Mouse (Mus musculus): ENCODE data around the gene Ms4a15. TPM values are rescaled to one million over a fixed set of nuclear protein-coding genes. Genes with fewer than 3 reads are reported as not detected.

Ms4a15 gene
- polyA plus RNA-seq, 1 experiment, result not detected

GRCm38 (mm10) chr19:10984551-10984950 lies 8.5 kb downstream of the Ms4a15 start:
- H3K4me3 ChIP-seq (ENCODE audit: insufficient read depth, low read length), result no peak overlapping the region
- no peak overlapping the region for H3K27ac ChIP-seq (ENCODE audit: insufficient read depth, low read length)
- no peak for TF ChIP-seq POLR2A (IDR thresholded peaks at IDR 0.05; ENCODE audit: low read depth, low read length)
- TF ChIP-seq CTCF (IDR thresholded peaks at IDR 0.05; ENCODE audit: borderline replicate concordance, insufficient read depth, low read length), result no peak
- no peaks in the 10 kb centered on the region for H3K4me1 ChIP-seq (ENCODE audit: control insufficient read depth, insufficient read depth, low read length)

DNA sequence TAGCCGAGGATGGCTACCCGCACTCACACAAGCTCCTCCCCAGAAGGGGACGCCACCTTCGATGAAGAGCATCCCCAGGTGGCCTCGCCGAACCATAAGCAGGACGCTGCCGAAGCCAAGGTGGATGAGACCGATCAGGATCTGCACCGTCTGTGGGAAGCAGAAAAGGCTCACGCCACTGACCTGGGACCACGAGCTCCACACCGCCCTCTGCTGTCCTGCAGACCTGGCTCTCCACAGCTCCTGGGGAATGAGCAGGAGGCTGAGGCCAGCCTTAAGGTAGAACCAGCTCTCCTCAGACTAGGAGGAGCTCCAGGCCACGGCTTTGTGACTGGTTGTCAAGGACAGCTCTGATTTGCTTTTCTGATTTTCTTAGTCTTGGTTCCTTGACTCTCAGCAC lies 9.9 kb downstream of the Ms4a15 start:
- no peak overlapping the region for H3K27ac ChIP-seq (ENCODE audit: insufficient read depth, low read length)
- TF ChIP-seq CTCF (IDR thresholded peaks at IDR 0.05; ENCODE audit: borderline replicate concordance, insufficient read depth, low read length) (peak; percentile 68; the same call in 1 of the 2 replicates), POLR2A (IDR thresholded peaks at IDR 0.05; ENCODE audit: low read depth, low read length) (no peak)
- no peaks in the 10 kb centered on the region for H3K4me1 ChIP-seq (ENCODE audit: control insufficient read depth, insufficient read depth, low read length)
- no peak overlapping the region for H3K4me3 ChIP-seq (ENCODE audit: insufficient read depth, low read length)

- Histone ChIP-seq H3K4me1 (ENCODE audit: control insufficient read depth, insufficient read depth, low read length) (no peaks in the 10 kb centered on the region), H3K4me3 (ENCODE audit: insufficient read depth, low read length) (no peak overlapping the region), H3K27ac (ENCODE audit: insufficient read depth, low read length) (no peak overlapping the region)
- TF ChIP-seq CTCF (IDR thresholded peaks at IDR 0.05; ENCODE audit: borderline replicate concordance, insufficient read depth, low read length) (no peak), POLR2A (IDR thresholded peaks at IDR 0.05; ENCODE audit: low read depth, low read length) (no peak)
These were observed 12.8 kb downstream of the Ms4a15 start for GRCm38 (mm10) chr19:10980210-10980609.

DNA sequence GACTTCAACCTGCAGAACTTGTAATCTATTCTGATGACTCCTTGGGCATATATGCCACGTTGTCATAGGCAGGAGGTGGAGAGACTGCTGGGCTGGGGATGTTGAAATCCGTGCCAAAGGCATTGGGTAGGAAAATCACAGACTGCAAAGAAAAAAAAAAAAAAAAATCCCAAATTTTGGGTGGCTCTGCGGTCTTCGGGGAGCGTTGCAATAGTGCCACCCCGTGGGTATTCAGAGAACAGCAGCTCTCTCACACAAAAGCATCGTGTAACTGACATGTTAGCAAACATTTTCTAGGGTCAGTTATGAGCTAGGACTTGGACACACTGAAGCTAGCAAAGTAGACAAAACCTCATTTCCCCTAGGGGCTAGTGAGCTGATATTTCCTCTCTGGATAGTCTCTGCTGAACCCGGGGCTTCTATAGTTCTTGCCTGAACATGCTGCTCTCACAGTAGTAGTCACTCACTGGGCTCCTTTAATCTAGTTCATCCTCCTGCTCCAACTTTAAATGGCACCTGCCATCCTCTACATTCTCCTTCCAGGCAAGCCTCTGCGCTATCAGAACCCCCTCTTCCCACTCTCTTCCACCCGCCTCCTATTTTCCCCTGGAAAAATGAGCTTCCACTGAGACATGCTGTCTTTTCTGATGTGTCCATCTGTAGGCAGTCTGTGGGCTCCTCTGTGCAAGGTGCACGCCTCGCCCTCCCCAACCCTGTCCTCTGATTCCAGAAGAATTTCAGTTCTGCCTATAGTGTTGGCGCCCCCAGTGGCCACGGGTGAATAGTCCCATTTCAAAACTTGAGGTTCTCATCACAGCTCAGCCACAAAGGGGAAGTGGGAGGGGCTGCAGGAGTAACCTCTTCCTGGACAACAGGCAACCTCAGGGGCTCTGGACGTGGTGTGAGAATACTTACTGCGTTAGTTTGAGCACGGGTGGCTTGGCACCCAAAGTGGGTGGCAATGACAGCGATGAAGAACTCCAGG lies 13.6 kb downstream of the Ms4a15 start:
- TF ChIP-seq CTCF (IDR thresholded peaks at IDR 0.05; ENCODE audit: borderline replicate concordance, insufficient read depth, low read length) (peak; percentile 40; the same call in 1 of the 2 replicates), POLR2A (IDR thresholded peaks at IDR 0.05; ENCODE audit: low read depth, low read length) (no peak)
- no peak overlapping the region for H3K27ac ChIP-seq (ENCODE audit: insufficient read depth, low read length)
- no peaks in the 10 kb centered on the region for H3K4me1 ChIP-seq (ENCODE audit: control insufficient read depth, insufficient read depth, low read length)
- H3K4me3 ChIP-seq (ENCODE audit: insufficient read depth, low read length), result no peak overlapping the region

DNA sequence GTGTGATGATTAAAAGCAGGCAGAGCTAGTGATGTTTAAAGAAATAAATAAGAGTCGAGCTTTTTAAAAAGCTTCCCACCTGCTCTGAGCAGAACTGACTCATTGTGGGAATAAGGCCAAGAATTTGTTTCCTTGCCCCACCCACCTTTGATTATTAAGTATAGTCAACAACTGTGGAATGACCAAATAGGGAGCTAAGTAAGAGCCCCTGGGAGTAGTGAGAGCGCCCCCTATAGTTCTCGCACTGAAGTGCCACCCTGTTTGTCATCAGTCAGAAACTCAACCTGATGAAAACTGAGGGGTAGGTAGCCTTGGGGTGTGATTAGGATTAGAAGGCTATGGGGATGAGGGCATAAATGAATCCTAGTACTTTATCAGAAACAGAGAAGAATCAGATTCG lies 16.7 kb downstream of the Ms4a15 start:
- H3K4me1 ChIP-seq (ENCODE audit: control insufficient read depth, insufficient read depth, low read length), result no peaks in the 10 kb centered on the region
- H3K27ac ChIP-seq (ENCODE audit: insufficient read depth, low read length), result no peak overlapping the region
- no peak for TF ChIP-seq POLR2A (IDR thresholded peaks at IDR 0.05; ENCODE audit: low read depth, low read length)
- TF ChIP-seq CTCF (IDR thresholded peaks at IDR 0.05; ENCODE audit: borderline replicate concordance, insufficient read depth, low read length), result no peak
- no peak overlapping the region for H3K4me3 ChIP-seq (ENCODE audit: insufficient read depth, low read length)

DNA sequence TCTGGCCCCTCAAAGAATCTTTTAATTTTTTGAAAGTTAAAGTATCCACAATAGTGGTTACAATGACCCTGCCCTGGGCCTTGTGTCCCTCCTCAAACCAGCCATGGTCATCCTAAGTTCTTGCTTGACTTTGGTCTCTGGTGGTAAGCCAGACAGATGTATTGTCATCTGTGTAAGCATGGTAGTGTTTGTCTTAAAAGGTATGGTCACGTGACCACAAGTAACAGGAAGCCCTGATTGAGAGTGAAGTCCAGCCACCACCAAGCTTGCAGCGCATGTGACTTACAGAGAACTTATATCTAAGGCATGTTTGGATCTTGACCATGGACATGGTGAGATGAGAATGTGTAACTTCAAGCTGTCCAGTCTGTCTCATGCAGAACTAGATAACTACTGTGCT lies 17.9 kb downstream of the Ms4a15 start:
- H3K4me1 ChIP-seq (ENCODE audit: control insufficient read depth, insufficient read depth, low read length), result no peaks in the 10 kb centered on the region
- no peak overlapping the region for H3K4me3 ChIP-seq (ENCODE audit: insufficient read depth, low read length)
- TF ChIP-seq POLR2A (IDR thresholded peaks at IDR 0.05; ENCODE audit: low read depth, low read length) (no peak), CTCF (IDR thresholded peaks at IDR 0.05; ENCODE audit: borderline replicate concordance, insufficient read depth, low read length) (no peak)
- H3K27ac ChIP-seq (ENCODE audit: insufficient read depth, low read length), result no peak overlapping the region

DNA sequence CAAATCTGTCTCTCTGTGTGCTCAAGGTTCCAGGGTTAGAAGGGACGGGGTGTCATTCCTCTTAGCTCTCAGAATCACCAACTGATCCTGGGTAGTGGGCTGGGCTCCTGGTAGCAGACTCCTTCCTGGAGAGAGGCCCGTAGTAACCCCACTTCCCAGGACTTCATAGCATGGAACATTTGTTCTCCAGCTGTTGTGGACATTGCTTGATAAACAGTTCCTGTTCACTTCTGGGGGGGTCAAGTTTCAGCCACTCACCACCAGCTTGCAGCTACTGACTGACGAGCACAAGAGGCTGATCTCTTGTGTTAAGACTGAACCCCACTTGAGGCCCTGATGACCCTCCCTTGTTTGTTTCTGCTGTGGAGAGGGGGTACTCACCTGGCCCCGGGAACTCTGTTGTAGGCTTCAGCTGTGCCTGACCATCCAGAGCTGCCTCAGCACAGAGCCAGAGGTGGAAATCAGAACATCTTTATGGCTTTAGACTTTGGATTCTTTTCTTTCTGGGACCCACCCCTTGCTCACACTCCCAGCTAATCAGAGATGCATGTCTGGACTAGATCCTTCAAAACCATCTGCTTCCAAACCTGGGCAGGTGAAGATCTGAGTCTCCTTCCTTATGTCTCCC lies 18.7 kb downstream of the Ms4a15 start, which contains the start of gene Ms4a10:
Gene Ms4a10, minus strand, starts transcription at position 433 of the 628 bp plus-strand sequence.
- H3K4me1 ChIP-seq (ENCODE audit: control insufficient read depth, insufficient read depth, low read length), result no peaks in the 10 kb centered on the region
- TF ChIP-seq CTCF (IDR thresholded peaks at IDR 0.05; ENCODE audit: borderline replicate concordance, insufficient read depth, low read length) (no peak), POLR2A (IDR thresholded peaks at IDR 0.05; ENCODE audit: low read depth, low read length) (no peak)
- H3K4me3 ChIP-seq (ENCODE audit: insufficient read depth, low read length), result no peak within 1 kb of the TSS
- H3K27ac ChIP-seq (ENCODE audit: insufficient read depth, low read length), result no peak within 1 kb of the TSS

- TF ChIP-seq POLR2A (IDR thresholded peaks at IDR 0.05; ENCODE audit: low read depth, low read length), result no peak
- no peak for TF ChIP-seq CTCF (IDR thresholded peaks at IDR 0.05; ENCODE audit: borderline replicate concordance, insufficient read depth, low read length)
- Histone ChIP-seq H3K4me3 (ENCODE audit: insufficient read depth, low read length) (no peak overlapping the region), H3K27ac (ENCODE audit: insufficient read depth, low read length) (no peak overlapping the region), H3K4me1 (ENCODE audit: control insufficient read depth, insufficient read depth, low read length) (no peaks in the 10 kb centered on the region)
These were observed 19.9 kb downstream of the Ms4a15 start for GRCm38 (mm10) chr19:10973187-10973586.

GRCm38 (mm10) chr19:10972660-10973059 lies 20.4 kb downstream of the Ms4a15 start:
- Histone ChIP-seq H3K4me1 (ENCODE audit: control insufficient read depth, insufficient read depth, low read length) (no peaks in the 10 kb centered on the region), H3K27ac (ENCODE audit: insufficient read depth, low read length) (no peak overlapping the region), H3K4me3 (ENCODE audit: insufficient read depth, low read length) (no peak overlapping the region)
- TF ChIP-seq POLR2A (IDR thresholded peaks at IDR 0.05; ENCODE audit: low read depth, low read length), result no peak
- no peak for TF ChIP-seq CTCF (IDR thresholded peaks at IDR 0.05; ENCODE audit: borderline replicate concordance, insufficient read depth, low read length)

GRCm38 (mm10) chr19:10970457-10970856 lies 22.6 kb downstream of the Ms4a15 start:
- H3K4me3 ChIP-seq (ENCODE audit: insufficient read depth, low read length), result no peak overlapping the region
- no peak for TF ChIP-seq CTCF (IDR thresholded peaks at IDR 0.05; ENCODE audit: borderline replicate concordance, insufficient read depth, low read length)
- TF ChIP-seq POLR2A (IDR thresholded peaks at IDR 0.05; ENCODE audit: low read depth, low read length), result no peak
- no peaks in the 10 kb centered on the region for H3K4me1 ChIP-seq (ENCODE audit: control insufficient read depth, insufficient read depth, low read length)
- no peak overlapping the region for H3K27ac ChIP-seq (ENCODE audit: insufficient read depth, low read length)

Data from embryonic fibroblast, embryonic 13.5 days (primary cell).